Mouse (Mus musculus): ENCODE measurements at regions not wholly inside any gene's neighbourhood (a gene's known extent, or its start where the extent isn't known, plus 50 kb on each side); places are given as distances from the start of the nearest gene placed in this dataset.

- Histone ChIP-seq H3K79me2 (ENCODE audit: control insufficient read depth, insufficient read depth) (no peaks in the 10 kb centered on the region), H3ac (ENCODE audit: control insufficient read depth, insufficient read length, low read depth) (no peak overlapping the region), H3K4me3 (ENCODE audit: insufficient read depth, poor library complexity, severe bottlenecking) (no peak overlapping the region), H3K36me3 (ENCODE audit: control insufficient read depth, insufficient read depth) (no peaks in the 10 kb centered on the region), H3K79me3 (ENCODE audit: low read depth) (no peaks in the 10 kb centered on the region), H3K27me3 (ENCODE audit: control insufficient read depth, insufficient read depth, insufficient read length) (no peaks in the 10 kb centered on the region)
- TF ChIP-seq CTCF (IDR thresholded peaks at IDR 0.05; ENCODE audit: control insufficient read depth, insufficient read depth, insufficient read length) (no peak), USF1 (IDR thresholded peaks at IDR 0.05; ENCODE audit: low read depth) (no peak), MAX (IDR thresholded peaks at IDR 0.05) (no peak), MYOG (IDR thresholded peaks at IDR 0.05; ENCODE audit: control insufficient read depth, extremely low read depth, insufficient read length) (no peak), CEBPB (IDR thresholded peaks at IDR 0.05; ENCODE audit: low read depth) (no peak), FOSL1 (IDR thresholded peaks at IDR 0.05; ENCODE audit: insufficient read depth, low read length, poor library complexity, severe bottlenecking) (no peak), MYOD1 (IDR thresholded peaks at IDR 0.05; ENCODE audit: control insufficient read depth, insufficient read length, low read depth) (no peak)
These were observed 258.6 kb downstream of the Epha4 start for GRCm38 (mm10) chr1:77256115-77256842.

GRCm38 (mm10) chr1:77258730-77259310, 256.1 kb downstream of the Epha4 start:
- no peak overlapping the region for H3ac ChIP-seq (ENCODE audit: control insufficient read depth, insufficient read length, low read depth)
- no peaks in the 10 kb centered on the region for H3K79me2 ChIP-seq (ENCODE audit: control insufficient read depth, insufficient read depth)
- H3K27me3 ChIP-seq (ENCODE audit: control insufficient read depth, insufficient read depth, insufficient read length), result no peaks in the 10 kb centered on the region
- H3K79me3 ChIP-seq (ENCODE audit: low read depth), result no peaks in the 10 kb centered on the region
- no peak overlapping the region for H3K4me3 ChIP-seq (ENCODE audit: insufficient read depth, poor library complexity, severe bottlenecking)
- TF ChIP-seq CTCF (IDR thresholded peaks at IDR 0.05; ENCODE audit: control insufficient read depth, insufficient read depth, insufficient read length) (no peak), MYOD1 (IDR thresholded peaks at IDR 0.05; ENCODE audit: control insufficient read depth, insufficient read length, low read depth) (no peak), MAX (IDR thresholded peaks at IDR 0.05) (no peak), FOSL1 (IDR thresholded peaks at IDR 0.05; ENCODE audit: insufficient read depth, low read length, poor library complexity, severe bottlenecking) (no peak)
- H3K36me3 ChIP-seq (ENCODE audit: control insufficient read depth, insufficient read depth), result no peaks in the 10 kb centered on the region

- TF ChIP-seq MYOG (IDR thresholded peaks at IDR 0.05; ENCODE audit: control insufficient read depth, extremely low read depth, insufficient read length) (no peak), MYOD1 (IDR thresholded peaks at IDR 0.05; ENCODE audit: control insufficient read depth, insufficient read length, low read depth) (no peak)
- Histone ChIP-seq H3ac (ENCODE audit: control insufficient read depth, insufficient read length, low read depth) (no peak overlapping the region), H3K79me3 (ENCODE audit: low read depth) (no peaks in the 10 kb centered on the region), H3K27me3 (ENCODE audit: control insufficient read depth, insufficient read depth, insufficient read length) (no peaks in the 10 kb centered on the region), H3K4me3 (ENCODE audit: insufficient read depth, poor library complexity, severe bottlenecking) (no peak overlapping the region), H3K79me2 (ENCODE audit: control insufficient read depth, insufficient read depth) (no peaks in the 10 kb centered on the region), H3K36me3 (ENCODE audit: control insufficient read depth, insufficient read depth) (no peaks in the 10 kb centered on the region)
These were observed 255.1 kb downstream of the Epha4 start for GRCm38 (mm10) chr1:77259789-77260188.

GRCm38 (mm10) chr1:77261678-77262077, 253.2 kb downstream of the Epha4 start:
- no peak for TF ChIP-seq USF1 (IDR thresholded peaks at IDR 0.05; ENCODE audit: low read depth)
- H3K79me3 ChIP-seq (ENCODE audit: low read depth), result no peaks in the 10 kb centered on the region
- no peaks in the 10 kb centered on the region for H3K27me3 ChIP-seq (ENCODE audit: control insufficient read depth, insufficient read depth, insufficient read length)
- H3K4me3 ChIP-seq (ENCODE audit: insufficient read depth, poor library complexity, severe bottlenecking), result no peak overlapping the region
- no peak overlapping the region for H3ac ChIP-seq (ENCODE audit: control insufficient read depth, insufficient read length, low read depth)
- no peaks in the 10 kb centered on the region for H3K36me3 ChIP-seq (ENCODE audit: control insufficient read depth, insufficient read depth)
- no peaks in the 10 kb centered on the region for H3K79me2 ChIP-seq (ENCODE audit: control insufficient read depth, insufficient read depth)

- no peak overlapping the region for H3K4me3 ChIP-seq (ENCODE audit: insufficient read depth, poor library complexity, severe bottlenecking)
- no peaks in the 10 kb centered on the region for H3K27me3 ChIP-seq (ENCODE audit: control insufficient read depth, insufficient read depth, insufficient read length)
- no peak for TF ChIP-seq MYOD1 (IDR thresholded peaks at IDR 0.05; ENCODE audit: control insufficient read depth, insufficient read length, low read depth)
- no peaks in the 10 kb centered on the region for H3K79me3 ChIP-seq (ENCODE audit: low read depth)
- no peaks in the 10 kb centered on the region for H3K79me2 ChIP-seq (ENCODE audit: control insufficient read depth, insufficient read depth)
- no peak overlapping the region for H3ac ChIP-seq (ENCODE audit: control insufficient read depth, insufficient read length, low read depth)
- H3K36me3 ChIP-seq (ENCODE audit: control insufficient read depth, insufficient read depth), result no peaks in the 10 kb centered on the region
These were observed 249.2 kb downstream of the Epha4 start for GRCm38 (mm10) chr1:77265677-77266076.

GRCm38 (mm10) chr1:77267311-77268003, 247.4 kb downstream of the Epha4 start:
- H3K79me3 ChIP-seq (ENCODE audit: low read depth), result no peaks in the 10 kb centered on the region
- no peaks in the 10 kb centered on the region for H3K36me3 ChIP-seq (ENCODE audit: control insufficient read depth, insufficient read depth)
- H3K4me3 ChIP-seq (ENCODE audit: insufficient read depth, poor library complexity, severe bottlenecking), result no peak overlapping the region
- no peaks in the 10 kb centered on the region for H3K79me2 ChIP-seq (ENCODE audit: control insufficient read depth, insufficient read depth)
- no peak for TF ChIP-seq MYOD1 (IDR thresholded peaks at IDR 0.05; ENCODE audit: control insufficient read depth, insufficient read length, low read depth)
- no peak for TF ChIP-seq MAX (IDR thresholded peaks at IDR 0.05)
- H3K27me3 ChIP-seq (ENCODE audit: control insufficient read depth, insufficient read depth, insufficient read length), result no peaks in the 10 kb centered on the region
- H3ac ChIP-seq (ENCODE audit: control insufficient read depth, insufficient read length, low read depth), result no peak overlapping the region

All from C2C12 (cell line).